In the genomic region with DNA sequence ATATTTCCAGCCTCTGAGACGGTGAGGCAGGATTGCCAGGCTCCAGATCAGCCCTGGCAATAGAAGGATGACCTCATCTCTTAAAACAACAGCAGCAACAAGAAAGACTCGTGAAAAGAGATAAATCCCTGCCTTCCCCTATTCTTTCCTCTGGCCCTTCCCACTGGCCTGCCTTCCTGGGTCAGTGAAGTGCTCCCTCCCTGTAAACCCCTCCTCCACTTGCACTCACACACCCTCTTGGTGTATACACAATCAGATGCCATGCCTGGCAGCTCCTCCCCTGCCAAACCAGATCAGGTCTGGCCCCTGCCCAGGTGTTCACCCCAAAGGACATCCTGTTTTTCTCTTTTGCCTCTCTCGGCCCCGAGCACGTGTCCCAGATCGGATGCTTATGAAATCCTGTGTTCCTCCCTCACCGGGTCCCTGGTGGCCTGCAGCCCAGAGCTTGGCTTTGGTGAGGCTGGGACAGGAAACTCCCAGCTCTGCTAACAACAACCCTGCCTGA, we compare ENCODE assay signal across 9 mouse cellular contexts. TPM values are rescaled to one million over a fixed set of nuclear protein-coding genes. Genes with fewer than 3 reads are reported as not detected.
A peak's percentile ranks its signal among the peaks of the same experiment; 100 is the strongest.
DNase-seq lines count a peak whose midpoint lies in the region; ATAC-seq lines count a peak whose summit lies in the region.
"Had no signal": no experiment of that assay in that cellular context is flagged by ENCODE, and none has a peak within 500 bp of the region (broad histone marks: within the 10 kb centered on the region; RNA-seq: fewer than 3 reads in every experiment).

No protein-coding gene starts in this region.

- ATAC-seq in embryonic facial prominence, embryonic 14.5 days (ENCODE audit: low read depth): no peak
- ATAC-seq in intestine, embryonic 16.5 days: peak; percentile 19
- peak; percentile 56 for ATAC-seq in megakaryocyte progenitor cell, adult 5-6 weeks (replicated peaks; ENCODE audit: poor library complexity)
- ATAC-seq in midbrain, embryonic 14.5 days (ENCODE audit: low FRiP score, low TSS enrichment): no peak

- peak; percentile 24 for DNase-seq in embryonic facial prominence, embryonic 14.5 days (ENCODE audit: low spot score)
- no peak for DNase-seq in embryonic facial prominence, embryonic 10.5 days (ENCODE audit: low spot score)
- DNase-seq in gastrocnemius, postnatal 10 days: peak; percentile 41
- DNase-seq in retina, embryonic 14.5 days (ENCODE audit: low spot score): no peak
- DNase-seq in cerebellum, adult 8-10 months: no peak
- no peak for DNase-seq in midbrain, embryonic 14.5 days

- 44% methylated on average over 7 of the region's 7 CpGs for WGBS in embryonic facial prominence, embryonic 14.5 days
- WGBS in embryonic facial prominence, embryonic 10.5 days: 65% methylated on average over 7 of the region's 7 CpGs
- 38% methylated on average over 7 of the region's 7 CpGs for WGBS in intestine, embryonic 16.5 days
- WGBS in midbrain, embryonic 14.5 days: 54% methylated on average over 7 of the region's 7 CpGs

- 0 out of 2 replicates have a peak overlapping the region, but pooled peaks have one; percentile 15 for H3K9ac ChIP-seq in embryonic facial prominence, embryonic 14.5 days (ENCODE audit: low read depth, low read length)
- no peak overlapping the region for H3K9ac ChIP-seq in intestine, embryonic 16.5 days (ENCODE audit: low read depth, low read length)
- no peak overlapping the region for H3K9ac ChIP-seq in midbrain, embryonic 14.5 days (replicated peaks; ENCODE audit: low read length)

- no peaks in the 10 kb centered on the region for H3K4me1 ChIP-seq in embryonic facial prominence, embryonic 14.5 days (ENCODE audit: control insufficient read depth, insufficient read depth, low read length)
- peaks cover 14% of the 10 kb centered on the region for H3K4me1 ChIP-seq in embryonic facial prominence, embryonic 10.5 days
- H3K4me1 ChIP-seq in intestine, embryonic 16.5 days (ENCODE audit: control insufficient read depth, insufficient read depth, low read length): peaks cover 13% of the 10 kb centered on the region; the same call in 1 of the 2 replicates
- no peaks in the 10 kb centered on the region for H3K4me1 ChIP-seq in midbrain, embryonic 14.5 days (ENCODE audit: control insufficient read depth, insufficient read depth, low read length)

- H3K9me3 ChIP-seq in embryonic facial prominence, embryonic 14.5 days (ENCODE audit: control insufficient read depth, low read length): no peaks in the 10 kb centered on the region
- H3K9me3 ChIP-seq in embryonic facial prominence, embryonic 10.5 days: no peaks in the 10 kb centered on the region
- H3K9me3 ChIP-seq in intestine, embryonic 16.5 days (ENCODE audit: control insufficient read depth, low read length): no peaks in the 10 kb centered on the region
- H3K9me3 ChIP-seq in midbrain, embryonic 14.5 days (ENCODE audit: control insufficient read depth, low read length): no peaks in the 10 kb centered on the region

- H3K4me2 ChIP-seq in embryonic facial prominence, embryonic 14.5 days (ENCODE audit: low read depth, low read length): no peak overlapping the region
- H3K4me2 ChIP-seq in intestine, embryonic 16.5 days (ENCODE audit: low read depth, low read length): no peak overlapping the region
- no peak overlapping the region for H3K4me2 ChIP-seq in midbrain, embryonic 14.5 days (ENCODE audit: low read length)

- no peaks in the 10 kb centered on the region for H3K36me3 ChIP-seq in embryonic facial prominence, embryonic 14.5 days (ENCODE audit: control insufficient read depth, insufficient read depth, low read length)
- no peaks in the 10 kb centered on the region for H3K36me3 ChIP-seq in embryonic facial prominence, embryonic 10.5 days (replicated peaks)
- no peaks in the 10 kb centered on the region for H3K36me3 ChIP-seq in intestine, embryonic 16.5 days (ENCODE audit: control insufficient read depth, insufficient read depth, low read length)
- H3K36me3 ChIP-seq in midbrain, embryonic 14.5 days (ENCODE audit: control insufficient read depth, insufficient read depth, low read length): no peaks in the 10 kb centered on the region

- no peaks in the 10 kb centered on the region for H3K27me3 ChIP-seq in embryonic facial prominence, embryonic 14.5 days (replicated peaks; ENCODE audit: control insufficient read depth, insufficient read depth, low read length)
- no peaks in the 10 kb centered on the region for H3K27me3 ChIP-seq in embryonic facial prominence, embryonic 10.5 days (replicated peaks; ENCODE audit: low read depth, poor library complexity, severe bottlenecking)
- H3K27me3 ChIP-seq in intestine, embryonic 16.5 days (replicated peaks; ENCODE audit: control insufficient read depth, insufficient read depth, low read length): no peaks in the 10 kb centered on the region
- no peaks in the 10 kb centered on the region for H3K27me3 ChIP-seq in midbrain, embryonic 14.5 days (ENCODE audit: control insufficient read depth, insufficient read depth, low read length)

- H3K4me3 ChIP-seq in embryonic facial prominence, embryonic 14.5 days (ENCODE audit: low read depth, low read length): no peak overlapping the region
- no peak overlapping the region for H3K4me3 ChIP-seq in embryonic facial prominence, embryonic 10.5 days
- no peak overlapping the region for H3K4me3 ChIP-seq in intestine, embryonic 16.5 days (ENCODE audit: low read length)
- H3K4me3 ChIP-seq in midbrain, embryonic 14.5 days (replicated peaks; ENCODE audit: low read depth, low read length): no peak overlapping the region

- H3K27ac ChIP-seq in embryonic facial prominence, embryonic 14.5 days (replicated peaks; ENCODE audit: low read depth, low read length): no peak overlapping the region
- no peak overlapping the region for H3K27ac ChIP-seq in embryonic facial prominence, embryonic 10.5 days (replicated peaks)
- H3K27ac ChIP-seq in intestine, embryonic 16.5 days (ENCODE audit: low read length): peak overlapping the region; percentile 67
- H3K27ac ChIP-seq in midbrain, embryonic 14.5 days (replicated peaks; ENCODE audit: low read depth, low read length): no peak overlapping the region
- H3K27ac ChIP-seq: macrophage had no signal

RNA-seq across cellular contexts. Expression of a gene that starts 16.1 kb away (rescaled TPM):
- 2.5 and 2.7 TPM in 2 replicates for polyA plus RNA-seq in embryonic facial prominence, embryonic 14.5 days (2014; fragmentation: Nextera tagmentation; extraction: Ambion mirVana)
- 0.87 and 2.5 TPM in 2 replicates for polyA plus RNA-seq in embryonic facial prominence, embryonic 10.5 days (2016; fragmentation: Nextera tagmentation; extraction: Ambion mirVana)
- total RNA-seq in gastrocnemius, postnatal 10 days (2021): under 1 TPM in 1 of 2 experiments, not detected in 1; 0.18 TPM
- 2.5 and 2.7 TPM in 2 replicates for polyA plus RNA-seq in intestine, embryonic 16.5 days (2015; fragmentation: Nextera tagmentation; extraction: Ambion mirVana)
- not detected in 2 replicates for total RNA-seq in megakaryocyte progenitor cell, adult 5-6 weeks (2015)
- not detected in 2 replicates for total RNA-seq in megakaryocyte progenitor cell, adult 5-6 weeks (2017)
- 40.1 and 49.0 TPM in 2 replicates for polyA plus RNA-seq in midbrain, embryonic 14.5 days (2014; fragmentation: Nextera tagmentation; extraction: Ambion mirVana)
- polyA plus RNA-seq: macrophage had no signal

RNA-seq across cellular contexts. Expression of a gene that starts 16.5 kb away (rescaled TPM):
- 3.0 and 3.3 TPM in 2 replicates for polyA plus RNA-seq in embryonic facial prominence, embryonic 14.5 days (2014; fragmentation: Nextera tagmentation; extraction: Ambion mirVana)
- 2.5 and 3.0 TPM in 2 replicates for polyA plus RNA-seq in embryonic facial prominence, embryonic 10.5 days (2016; fragmentation: Nextera tagmentation; extraction: Ambion mirVana)
- total RNA-seq in gastrocnemius, postnatal 10 days (2021): 1 to 10 TPM; 1.3 to 1.5 TPM
- 4.4 and 7.1 TPM in 2 replicates for polyA plus RNA-seq in intestine, embryonic 16.5 days (2015; fragmentation: Nextera tagmentation; extraction: Ambion mirVana)
- not detected in 2 replicates for total RNA-seq in megakaryocyte progenitor cell, adult 5-6 weeks (2015)
- total RNA-seq in megakaryocyte progenitor cell, adult 5-6 weeks (2017): not detected in 2 replicates
- polyA plus RNA-seq in midbrain, embryonic 14.5 days (2014; fragmentation: Nextera tagmentation; extraction: Ambion mirVana): 0.62 and 1.2 TPM in 2 replicates

RNA-seq across cellular contexts. Expression of a gene that starts 27.9 kb away (rescaled TPM):
- 79.5 and 82.2 TPM in 2 replicates for polyA plus RNA-seq in embryonic facial prominence, embryonic 14.5 days (2014; fragmentation: Nextera tagmentation; extraction: Ambion mirVana)
- polyA plus RNA-seq in embryonic facial prominence, embryonic 10.5 days (2016; fragmentation: Nextera tagmentation; extraction: Ambion mirVana): 96.2 and 98.1 TPM in 2 replicates
- total RNA-seq in gastrocnemius, postnatal 10 days (2021): 10 to 100 TPM; 40.7 to 48.6 TPM
- 82.5 and 83.2 TPM in 2 replicates for polyA plus RNA-seq in intestine, embryonic 16.5 days (2015; fragmentation: Nextera tagmentation; extraction: Ambion mirVana)
- total RNA-seq in megakaryocyte progenitor cell, adult 5-6 weeks (2015): 50.3 and 75.6 TPM in 2 replicates
- total RNA-seq in megakaryocyte progenitor cell, adult 5-6 weeks (2017): 66.8 and 67.2 TPM in 2 replicates
- 108 and 109 TPM in 2 replicates for polyA plus RNA-seq in midbrain, embryonic 14.5 days (2014; fragmentation: Nextera tagmentation; extraction: Ambion mirVana)

RNA-seq across cellular contexts. Expression of a gene that starts 37.5 kb away (rescaled TPM):
- polyA plus RNA-seq in embryonic facial prominence, embryonic 14.5 days (2014; fragmentation: Nextera tagmentation; extraction: Ambion mirVana): 10.4 and 11.4 TPM in 2 replicates
- 10.6 and 11.5 TPM in 2 replicates for polyA plus RNA-seq in embryonic facial prominence, embryonic 10.5 days (2016; fragmentation: Nextera tagmentation; extraction: Ambion mirVana)
- 1 to 10 TPM; 6.7 to 9.4 TPM for total RNA-seq in gastrocnemius, postnatal 10 days (2021)
- 3.5 and 3.6 TPM in 2 replicates for polyA plus RNA-seq in intestine, embryonic 16.5 days (2015; fragmentation: Nextera tagmentation; extraction: Ambion mirVana)
- 6.8 and 9.0 TPM in 2 replicates for total RNA-seq in megakaryocyte progenitor cell, adult 5-6 weeks (2015)
- total RNA-seq in megakaryocyte progenitor cell, adult 5-6 weeks (2017): 1.9 and 2.2 TPM in 2 replicates
- 21.9 and 25.4 TPM in 2 replicates for polyA plus RNA-seq in midbrain, embryonic 14.5 days (2014; fragmentation: Nextera tagmentation; extraction: Ambion mirVana)

RNA-seq across cellular contexts. Expression of a gene that starts 54.5 kb away (rescaled TPM):
- polyA plus RNA-seq in embryonic facial prominence, embryonic 14.5 days (2014; fragmentation: Nextera tagmentation; extraction: Ambion mirVana): 29.5 and 36.4 TPM in 2 replicates
- polyA plus RNA-seq in embryonic facial prominence, embryonic 10.5 days (2016; fragmentation: Nextera tagmentation; extraction: Ambion mirVana): 53.4 and 58.3 TPM in 2 replicates
- total RNA-seq in gastrocnemius, postnatal 10 days (2021): 1 to 10 TPM; 4.7 to 5.6 TPM
- polyA plus RNA-seq in intestine, embryonic 16.5 days (2015; fragmentation: Nextera tagmentation; extraction: Ambion mirVana): 20.7 and 21.2 TPM in 2 replicates
- total RNA-seq in megakaryocyte progenitor cell, adult 5-6 weeks (2015): 5.3 and 5.7 TPM in 2 replicates
- total RNA-seq in megakaryocyte progenitor cell, adult 5-6 weeks (2017): 2.8 and 4.1 TPM in 2 replicates
- polyA plus RNA-seq in midbrain, embryonic 14.5 days (2014; fragmentation: Nextera tagmentation; extraction: Ambion mirVana): 18.0 and 19.3 TPM in 2 replicates

Comparison
In these comparisons a context has a peak if more than half of its experiments do, and no peak if none do; other contexts are left out.
1. DNase-seq: peak in embryonic facial prominence, embryonic 14.5 days (single experiment) and gastrocnemius, postnatal 10 days (single experiment); none in embryonic facial prominence, embryonic 10.5 days (single experiment), retina, embryonic 14.5 days (single experiment), cerebellum, adult 8-10 months (single experiment) and midbrain, embryonic 14.5 days (single experiment).
2. ATAC-seq: peak in intestine, embryonic 16.5 days (single experiment) and megakaryocyte progenitor cell, adult 5-6 weeks (single experiment); none in embryonic facial prominence, embryonic 14.5 days (single experiment) and midbrain, embryonic 14.5 days (single experiment).
3. RNA of a gene that starts 16.1 kb away (polyA plus RNA-seq): 40.1 to 49.0 TPM in midbrain, embryonic 14.5 days; 2.5 to 2.7 TPM in embryonic facial prominence, embryonic 14.5 days, 0.87 to 2.5 TPM in embryonic facial prominence, embryonic 10.5 days and 2.5 to 2.7 TPM in intestine, embryonic 16.5 days; every median in the first group is over 10 times any median in the second.